Mouse (Mus musculus): ENCODE measurements at regions not wholly inside any gene's neighbourhood (a gene's known extent, or its start where the extent isn't known, plus 50 kb on each side); places are given as distances from the start of the nearest gene placed in this dataset.

DNA sequence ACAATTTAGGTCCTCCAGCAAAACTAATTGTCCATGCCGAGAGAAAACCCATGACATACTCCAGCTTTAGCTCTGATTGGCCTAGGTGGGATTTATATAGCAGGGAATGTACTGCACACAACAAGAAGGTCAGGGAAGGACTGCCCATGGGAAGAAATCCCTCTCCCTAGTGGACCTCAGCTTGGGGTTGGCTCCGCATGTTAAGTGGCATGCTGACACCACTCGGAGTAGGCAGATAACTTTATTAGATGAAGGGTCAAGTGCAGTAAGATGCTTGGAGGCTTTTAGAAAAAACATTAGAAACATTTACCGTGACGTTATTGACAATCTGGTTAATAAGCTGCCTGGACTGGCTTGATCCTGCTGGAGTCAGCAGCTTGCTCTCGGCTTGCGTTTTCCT, 199.2 kb upstream of the Tenm4 start:
- peaks cover 52% of the 10 kb centered on the region for H3K9me3 ChIP-seq (replicated peaks; ENCODE audit: low read length)
- no peak overlapping the region for H3K9ac ChIP-seq (ENCODE audit: insufficient read depth, low read depth)
- H3K79me2 ChIP-seq (replicated peaks; ENCODE audit: control insufficient read depth, extremely low read depth, insufficient read depth, poor library complexity, severe bottlenecking) = no peaks in the 10 kb centered on the region
- TF ChIP-seq EP300 (IDR thresholded peaks at IDR 0.05; ENCODE audit: low read length) (no peak), CTCF (conservative IDR thresholded peaks at IDR 0.05 in 1 of 2, IDR thresholded peaks at IDR 0.05 in 1 of 2; ENCODE audit: low read depth in 2 of 2, low read length in 2 of 2) (no peak), ZC3H11A (IDR thresholded peaks at IDR 0.05; ENCODE audit: low read depth, low read length) (no peak), USF2 (conservative IDR thresholded peaks at IDR 0.05; ENCODE audit: low read depth, low read length) (no peak), BHLHE40 (IDR thresholded peaks at IDR 0.05; ENCODE audit: low read depth, low read length) (no peak), ZKSCAN1 (IDR thresholded peaks at IDR 0.05; ENCODE audit: borderline replicate concordance, low read depth, low read length) (no peak), JUN (IDR thresholded peaks at IDR 0.05; ENCODE audit: insufficient read depth, low read depth, low read length) (no peak), GABPA (IDR thresholded peaks at IDR 0.05; ENCODE audit: insufficient replicate concordance, low read depth, low read length) (no peak)
- H3K4me1 ChIP-seq (ENCODE audit: control insufficient read depth in 1 of 2, insufficient read depth in 2 of 2) = no peaks in the 10 kb centered on the region
- no peak overlapping the region for H3K27ac ChIP-seq (ENCODE audit: insufficient read depth, low read depth)
- no peak overlapping the region for H3K4me3 ChIP-seq (replicated peaks in 1 of 3; ENCODE audit: low read depth in 2 of 3, low read length in 2 of 3, poor library complexity in 1 of 3)
- no peaks in the 10 kb centered on the region for H3K36me3 ChIP-seq (replicated peaks in 1 of 2; ENCODE audit: control insufficient read depth in 1 of 2, insufficient read depth in 1 of 2, low read length in 1 of 2)
- in situ Hi-C loops (cut with MboI; ENCODE audit: low pct_ligation_motif_present, low pct_unique_long_range_greater_than_20kb, low sequenced_read_pairs) = no loop called here
- DNase-seq (ENCODE audit: extremely low read depth) = no peak
- H3K4me2 ChIP-seq (ENCODE audit: insufficient read depth, low read depth, poor library complexity, severe bottlenecking) = no peak overlapping the region
- dilution Hi-C loops (cut with MboI; ENCODE audit: extremely low pct_ligation_motif_present, extremely low pct_unique_long_range_greater_than_20kb, low sequenced_read_pairs) = no loop called here
- H3K27me3 ChIP-seq (replicated peaks) = no peaks in the 10 kb centered on the region

DNA sequence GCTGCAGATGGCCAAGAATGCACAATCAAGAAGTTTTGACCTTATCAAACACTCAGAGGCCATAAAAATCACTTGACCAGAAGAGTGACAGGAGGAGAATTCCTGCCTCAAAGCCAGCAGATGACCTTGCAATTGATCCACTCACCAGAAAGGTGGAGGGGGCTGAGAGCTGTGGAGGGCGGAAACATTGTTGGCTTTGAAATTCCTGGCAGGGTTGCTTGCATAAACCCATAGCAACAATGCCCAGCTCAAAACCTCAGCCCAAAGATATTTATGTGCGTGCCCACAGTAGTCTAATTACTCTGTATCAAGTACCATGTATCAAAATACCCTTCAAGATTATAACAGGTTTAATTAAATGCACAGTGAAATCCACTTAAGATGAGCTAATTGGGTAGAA, 197.0 kb upstream of the Tenm4 start:
- no peak for TF ChIP-seq MEF2A (IDR thresholded peaks at IDR 0.05; ENCODE audit: borderline replicate concordance, low read depth, low read length)
- TF ChIP-seq MYC (IDR thresholded peaks at IDR 0.05; ENCODE audit: low read depth, low read length) = no peak
- Histone ChIP-seq H3K27me3 (replicated peaks) (no peaks in the 10 kb centered on the region), H3K79me2 (replicated peaks; ENCODE audit: control insufficient read depth, extremely low read depth, insufficient read depth, poor library complexity, severe bottlenecking) (no peaks in the 10 kb centered on the region), H3K4me2 (ENCODE audit: insufficient read depth, low read depth, poor library complexity, severe bottlenecking) (no peak overlapping the region), H3K4me3 (replicated peaks in 1 of 3; ENCODE audit: low read depth in 2 of 3, low read length in 2 of 3, poor library complexity in 1 of 3) (no peak overlapping the region), H3K9ac (ENCODE audit: insufficient read depth, low read depth) (no peak overlapping the region), H3K9me3 (replicated peaks; ENCODE audit: low read length) (peaks cover 44% of the 10 kb centered on the region), H3K27ac (ENCODE audit: insufficient read depth, low read depth) (no peak overlapping the region), H3K4me1 (ENCODE audit: control insufficient read depth in 1 of 2, insufficient read depth in 2 of 2) (no peaks in the 10 kb centered on the region), H3K36me3 (replicated peaks in 1 of 2; ENCODE audit: control insufficient read depth in 1 of 2, insufficient read depth in 1 of 2, low read length in 1 of 2) (no peaks in the 10 kb centered on the region)
- in situ Hi-C loops (cut with MboI; ENCODE audit: low pct_ligation_motif_present, low pct_unique_long_range_greater_than_20kb, low sequenced_read_pairs) (no loop called here), dilution Hi-C loops (cut with MboI; ENCODE audit: extremely low pct_ligation_motif_present, extremely low pct_unique_long_range_greater_than_20kb, low sequenced_read_pairs) (no loop called here)
- DNase-seq (ENCODE audit: extremely low read depth) = no peak

DNA sequence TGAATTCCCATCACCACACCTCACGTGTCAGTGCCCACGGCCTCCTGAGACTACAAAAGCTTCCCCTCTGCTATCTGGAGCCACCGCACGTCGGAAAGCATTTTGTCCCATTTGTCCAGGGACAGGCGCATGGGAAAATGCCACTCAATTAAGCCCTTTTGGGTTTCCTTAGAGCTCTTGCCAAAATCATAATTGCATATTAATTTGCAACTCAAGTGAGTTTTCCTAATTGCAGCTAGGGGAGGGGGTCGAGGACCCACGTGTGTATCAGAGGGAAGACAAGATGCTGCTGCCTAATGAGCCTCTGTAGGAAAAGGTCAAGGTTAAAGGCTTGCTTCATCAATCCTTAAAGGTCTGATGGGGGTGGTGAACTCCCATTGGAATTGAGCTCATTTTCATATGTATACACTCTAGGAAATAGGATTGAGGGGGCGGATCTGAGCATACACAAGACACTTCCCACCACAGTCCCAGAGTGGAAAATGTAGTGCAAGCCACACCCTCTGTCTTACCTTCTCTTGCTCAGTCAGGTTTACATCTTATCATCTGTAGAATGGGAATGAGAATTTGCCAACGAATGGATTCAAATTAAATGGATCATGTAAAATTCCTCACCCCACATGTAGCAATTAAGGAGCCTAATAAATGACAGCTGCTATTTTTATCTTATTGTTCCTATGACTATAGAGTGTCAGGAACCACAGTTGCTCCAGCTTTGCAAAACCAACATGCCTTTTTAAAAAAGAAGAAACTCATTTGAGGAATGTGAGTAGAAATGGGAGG, 179.6 kb upstream of the Tenm4 start:
- Histone ChIP-seq H3K36me3 (replicated peaks in 1 of 2; ENCODE audit: control insufficient read depth in 1 of 2, insufficient read depth in 1 of 2, low read length in 1 of 2) (no peaks in the 10 kb centered on the region), H3K79me2 (replicated peaks; ENCODE audit: control insufficient read depth, extremely low read depth, insufficient read depth, poor library complexity, severe bottlenecking) (no peaks in the 10 kb centered on the region), H3K27ac (ENCODE audit: insufficient read depth, low read depth) (no peak overlapping the region), H3K4me1 (ENCODE audit: control insufficient read depth in 1 of 2, insufficient read depth in 2 of 2) (no peaks in the 10 kb centered on the region), H3K27me3 (replicated peaks) (no peaks in the 10 kb centered on the region), H3K9me3 (replicated peaks; ENCODE audit: low read length) (peaks cover 71% of the 10 kb centered on the region), H3K4me2 (ENCODE audit: insufficient read depth, low read depth, poor library complexity, severe bottlenecking) (no peak overlapping the region), H3K9ac (ENCODE audit: insufficient read depth, low read depth) (no peak overlapping the region), H3K4me3 (replicated peaks in 1 of 3; ENCODE audit: low read depth in 2 of 3, low read length in 2 of 3, poor library complexity in 1 of 3) (no peak overlapping the region)
- TF ChIP-seq POLR2AphosphoS2 (IDR thresholded peaks at IDR 0.05; ENCODE audit: low read depth, low read length) (no peak), ETS1 (conservative IDR thresholded peaks at IDR 0.05; ENCODE audit: low read depth, low read length) (no peak), RAD21 (IDR thresholded peaks at IDR 0.05; ENCODE audit: low read depth, low read length) (no peak), ZNF384 (IDR thresholded peaks at IDR 0.05; ENCODE audit: low read depth, low read length) (no peak), SMC3 (IDR thresholded peaks at IDR 0.05; ENCODE audit: low read depth, low read length) (no peak), RCOR1 (conservative IDR thresholded peaks at IDR 0.05; ENCODE audit: low read depth, low read length) (no peak), ZMIZ1 (IDR thresholded peaks at IDR 0.05; ENCODE audit: low read depth, low read length) (no peak), MAZ (IDR thresholded peaks at IDR 0.05; ENCODE audit: low read depth, low read length) (no peak), JUN (IDR thresholded peaks at IDR 0.05; ENCODE audit: insufficient read depth, low read depth, low read length) (no peak), BHLHE40 (IDR thresholded peaks at IDR 0.05; ENCODE audit: low read depth, low read length) (no peak), MYC (IDR thresholded peaks at IDR 0.05; ENCODE audit: low read depth, low read length) (no peak)
- no peak for DNase-seq (ENCODE audit: extremely low read depth)
- in situ Hi-C loops (cut with MboI; ENCODE audit: low pct_ligation_motif_present, low pct_unique_long_range_greater_than_20kb, low sequenced_read_pairs) = no loop called here
- dilution Hi-C loops (cut with MboI; ENCODE audit: extremely low pct_ligation_motif_present, extremely low pct_unique_long_range_greater_than_20kb, low sequenced_read_pairs) = no loop called here
